Mouse (Mus musculus) heart, adult 2 months (tissue): ENCODE data around the gene Ramp2. TPM values are rescaled to one million over a fixed set of nuclear protein-coding genes. Genes with fewer than 3 reads are reported as not detected.

Experiments
- DNase-seq, 2 experiments: peaks; one replicate each; pipeline ENCODE4 v3.0.0; 2021
- H3K27ac ChIP-seq: fragments of 200-600 bp; 2 replicates; pipeline ENCODE4 v1.8.1; 2022
- H3K27me3 ChIP-seq: fragments of 200-500 bp; 2 replicates; pipeline ENCODE4 v1.6.1; 2012; ENCODE audit warnings: mild to moderate bottlenecking, low read length, inconsistent platforms, mixed read lengths; ENCODE audit not compliant: control insufficient read depth, insufficient read depth
- H3K36me3 ChIP-seq: fragments of 200-500 bp; 2 replicates; pipeline ENCODE4 v1.6.1; 2012; ENCODE audit warnings: low read length, inconsistent platforms; ENCODE audit not compliant: control insufficient read depth, insufficient read depth
- H3K4me1 ChIP-seq: fragments of 200-500 bp; 2 replicates; pipeline ENCODE4 v1.6.1; 2011; ENCODE audit warnings: low read length; ENCODE audit not compliant: control insufficient read depth, insufficient read depth
- H3K4me3 ChIP-seq: fragments of 200-600 bp; 2 replicates; pipeline ENCODE4 v1.8.1; 2022
- H3K79me2 ChIP-seq: fragments of 200-500 bp; replicated peaks from 2 replicates; pipeline ENCODE4 v1.6.1; 2012; ENCODE audit warnings: mild to moderate bottlenecking, inconsistent platforms, low read length, moderate library complexity, mixed read lengths; ENCODE audit not compliant: control insufficient read depth, insufficient read depth
- H3K9ac ChIP-seq: fragments of 200-500 bp; 2 replicates; pipeline ENCODE4 v1.6.1; 2012; ENCODE audit warnings: low read depth, mild to moderate bottlenecking, control low read depth, inconsistent platforms, low read length, mixed read lengths
- CTCF ChIP-seq: fragments of 200-600 bp; IDR thresholded peaks from 2 replicates; pipeline ENCODE4 v1.8.1; 2022; ENCODE audit warnings: antibody characterized with exemption, mild to moderate bottlenecking, moderate library complexity
- EP300 ChIP-seq: fragments of 200-500 bp; IDR thresholded peaks from 2 replicates; pipeline ENCODE4 v1.6.1; 2011; ENCODE audit warnings: low read depth, low read length, control low read depth; ENCODE audit not compliant: insufficient read depth
- POLR2A ChIP-seq: fragments of 200-500 bp; IDR thresholded peaks from 2 replicates; pipeline ENCODE4 v1.6.1; 2011; ENCODE audit warnings: mild to moderate bottlenecking, low read depth, low read length, control low read depth; ENCODE audit not compliant: insufficient read depth
- WGBS: fragments of 180-500 bp; shearing (Covaris S2); methylation state at CpG from one replicate; pipeline ENCODE4 v1.1.7; 2018; 5-methylcytosine and 5-hydroxymethylcytosine counted together
- intact Hi-C: fragments of 180-260 bp; cut with DNase I; formaldehyde crosslinking; loops from one replicate; pipeline ENCODE4 v1.15.1; 2025
- polyA plus RNA-seq: library from polyadenylated mRNA; depleted of rRNA; stranded (reverse); fragments of >200 nt; gene quantifications from 2 replicates; pipeline ENCODE4 v1.2.3, GENCODE M21; 2012
- total RNA-seq, 2 experiments: library from RNA; stranded (reverse); gene quantifications; 2 replicates each; pipeline ENCODE4 v1.2.3; 2021

Ramp2 gene
- total and polyA plus RNA-seq, 3 experiments: 89.1 to 130 (median 90.3) TPM

DNA sequence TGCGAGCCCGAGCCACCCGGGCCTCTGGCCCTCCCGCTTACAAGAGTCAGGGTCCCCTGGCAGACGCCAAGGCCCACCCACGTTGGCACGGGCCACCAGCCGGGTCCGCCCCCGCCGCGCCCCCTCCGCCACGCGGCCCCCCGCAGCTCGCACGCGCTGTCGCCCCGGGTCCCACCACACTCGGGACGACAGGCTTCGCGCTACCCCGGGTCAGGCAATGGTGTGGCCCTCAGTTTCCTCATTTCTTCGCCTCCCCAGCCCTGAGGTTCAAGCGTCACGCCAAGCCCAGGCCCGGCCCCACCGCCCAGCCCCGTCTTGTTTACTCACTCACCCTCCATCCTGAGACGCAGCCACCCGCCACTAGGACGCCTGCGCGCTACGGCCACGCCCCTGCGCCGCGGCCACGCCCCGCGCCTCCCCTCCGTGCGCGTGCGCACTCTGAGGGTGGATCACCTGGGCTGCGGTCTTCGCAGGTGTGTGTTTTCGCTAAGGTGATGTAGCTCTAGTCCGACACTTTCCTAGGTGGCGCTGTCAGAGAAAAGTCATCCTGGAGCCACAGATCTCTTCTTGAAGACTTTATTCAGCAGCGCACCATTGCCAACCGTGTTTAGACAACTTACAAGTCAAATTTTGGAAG, 19.6 kb upstream of the Ramp2 start, which contains the start of gene Ezh1:
Gene Ezh1 (minus strand): TSS at position 399 of the 637 bp plus-strand sequence.
- Histone ChIP-seq H3K9ac (peak within 1 kb of the TSS; percentile 78), H3K4me1 (peaks cover 17% of the 10 kb centered on the region), H3K79me2 (peaks cover 5% of the 10 kb centered on the region), H3K36me3 (peaks cover 20% of the 10 kb centered on the region), H3K27ac (peak within 1 kb of the TSS; percentile 96), H3K4me3 (peak within 1 kb of the TSS; percentile 85), H3K27me3 (no peaks in the 10 kb centered on the region)
- intact Hi-C loops: no loop called here
- peak; percentile 94 to 97 for DNase-seq
- WGBS: 1% methylated on average over 53 of the region's 56 CpGs
- TF ChIP-seq EP300 (no peak), CTCF (peak; percentile 53), POLR2A (peak; percentile 81)

DNA sequence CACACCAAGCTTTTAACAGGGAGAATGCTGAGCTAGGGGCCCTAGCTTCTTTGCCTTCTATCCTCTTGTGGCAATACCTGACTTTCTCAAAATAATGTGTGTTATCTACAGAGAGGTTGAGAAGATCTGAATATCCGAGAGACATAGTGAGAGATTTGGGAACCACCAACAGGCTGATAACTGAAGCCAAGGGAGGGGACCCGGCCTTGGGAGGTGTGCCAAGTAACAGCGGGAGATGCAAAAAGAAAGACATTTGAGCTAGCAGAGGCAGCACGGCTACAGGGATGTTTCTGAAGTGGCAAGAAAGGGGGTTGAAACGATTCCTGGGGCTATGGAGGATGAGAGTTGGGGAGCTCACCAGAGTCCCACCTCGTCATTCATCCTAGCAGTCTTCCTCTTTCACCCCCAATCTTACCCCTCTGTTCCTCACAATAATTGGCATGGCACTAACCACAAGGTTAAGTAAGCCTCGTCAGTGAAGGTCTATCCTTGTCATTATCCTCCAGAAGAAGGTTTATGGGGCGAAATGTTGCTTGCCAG, 16.4 kb upstream of the Ramp2 start:
- intact Hi-C loops: no loop called here
- H3K9ac ChIP-seq: 0 out of 2 replicates have a peak overlapping the region, but pooled peaks have one; percentile 4
- no peaks in the 10 kb centered on the region for H3K27me3 ChIP-seq
- H3K36me3 ChIP-seq: peaks cover 7% of the 10 kb centered on the region
- H3K79me2 ChIP-seq: peaks cover 2% of the 10 kb centered on the region; the same call in 1 of the 2 replicates
- DNase-seq: peak; percentile 46 to 53
- no peak overlapping the region; the same call in 1 of the 2 replicates for H3K4me3 ChIP-seq
- H3K27ac ChIP-seq: peak overlapping the region; percentile 98
- 21% methylated on average over 8 of the region's 8 CpGs for WGBS
- peaks cover 18% of the 10 kb centered on the region for H3K4me1 ChIP-seq
- no peak for TF ChIP-seq EP300
- no peak for TF ChIP-seq CTCF

DNA sequence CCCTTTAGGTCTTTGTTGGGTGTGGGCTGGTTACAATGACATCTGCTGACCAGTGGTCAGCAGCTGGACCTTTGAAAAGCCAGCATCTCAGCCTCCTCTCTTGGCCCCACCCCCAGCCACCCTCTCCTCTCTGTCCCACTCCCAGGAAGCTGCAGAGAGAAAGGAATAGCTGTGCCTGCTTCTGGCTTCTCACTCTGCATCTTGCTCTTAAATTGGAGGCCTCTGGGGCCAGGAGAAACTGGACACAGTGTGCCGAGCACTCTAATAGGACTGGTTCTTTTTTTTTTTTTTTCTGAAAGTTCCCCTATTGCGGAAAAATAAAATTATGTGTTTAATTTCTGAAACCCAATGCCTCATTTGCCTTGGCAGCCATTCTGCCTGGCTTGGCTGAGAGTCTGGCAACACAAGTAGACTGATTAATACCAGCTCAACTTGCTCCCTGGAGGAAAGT, 15.7 kb upstream of the Ramp2 start:
- TF ChIP-seq POLR2A (no peak), CTCF (no peak), EP300 (no peak)
- Histone ChIP-seq H3K79me2 (peaks cover 2% of the 10 kb centered on the region; the same call in 1 of the 2 replicates), H3K36me3 (peaks cover 2% of the 10 kb centered on the region; the same call in 1 of the 2 replicates), H3K9ac (0 out of 2 replicates have a peak overlapping the region, but pooled peaks have one; percentile 16), H3K27ac (peak overlapping the region; percentile 98), H3K27me3 (no peaks in the 10 kb centered on the region), H3K4me1 (peaks cover 16% of the 10 kb centered on the region), H3K4me3 (0 out of 2 replicates have a peak overlapping the region, but pooled peaks have one; percentile 15)
- peak; percentile 68 to 80 for DNase-seq
- intact Hi-C loops: no loop called here
- WGBS: 20% methylated on average over 2 of the region's 2 CpGs

DNA sequence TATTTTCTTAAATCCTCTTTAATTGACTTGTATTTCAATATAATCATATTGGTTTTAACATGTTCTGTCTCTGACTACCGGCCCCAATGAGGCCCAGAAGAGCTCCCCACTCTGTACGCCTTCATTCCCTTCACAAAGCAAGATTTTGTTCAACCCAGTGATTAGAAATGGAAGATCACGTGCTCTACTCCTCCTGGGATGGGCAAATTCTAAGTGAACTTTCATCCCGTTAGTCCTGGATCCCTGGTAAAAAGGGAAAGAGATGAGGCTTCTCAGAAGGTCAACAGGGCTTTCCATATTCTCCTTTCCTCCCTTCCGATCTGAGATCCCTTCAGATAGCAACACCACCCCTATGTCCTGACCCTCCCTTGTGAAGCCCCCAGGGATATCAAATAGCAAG, 15.3 kb upstream of the Ramp2 start:
- no peaks in the 10 kb centered on the region for H3K27me3 ChIP-seq
- H3K36me3 ChIP-seq: no peaks in the 10 kb centered on the region; the same call in 1 of the 2 replicates
- peak overlapping the region; percentile 66 for H3K9ac ChIP-seq
- peak overlapping the region; percentile 98 for H3K27ac ChIP-seq
- peaks cover 14% of the 10 kb centered on the region; the same call in 1 of the 2 replicates for H3K4me1 ChIP-seq
- H3K4me3 ChIP-seq: peak overlapping the region; percentile 52; the same call in 1 of the 2 replicates
- 26% methylated on average over 5 of the region's 5 CpGs for WGBS
- TF ChIP-seq CTCF: no peak
- TF ChIP-seq POLR2A: no peak
- no peak for TF ChIP-seq EP300
- intact Hi-C loops: no loop called here
- no peaks in the 10 kb centered on the region for H3K79me2 ChIP-seq
- no peak for DNase-seq

DNA sequence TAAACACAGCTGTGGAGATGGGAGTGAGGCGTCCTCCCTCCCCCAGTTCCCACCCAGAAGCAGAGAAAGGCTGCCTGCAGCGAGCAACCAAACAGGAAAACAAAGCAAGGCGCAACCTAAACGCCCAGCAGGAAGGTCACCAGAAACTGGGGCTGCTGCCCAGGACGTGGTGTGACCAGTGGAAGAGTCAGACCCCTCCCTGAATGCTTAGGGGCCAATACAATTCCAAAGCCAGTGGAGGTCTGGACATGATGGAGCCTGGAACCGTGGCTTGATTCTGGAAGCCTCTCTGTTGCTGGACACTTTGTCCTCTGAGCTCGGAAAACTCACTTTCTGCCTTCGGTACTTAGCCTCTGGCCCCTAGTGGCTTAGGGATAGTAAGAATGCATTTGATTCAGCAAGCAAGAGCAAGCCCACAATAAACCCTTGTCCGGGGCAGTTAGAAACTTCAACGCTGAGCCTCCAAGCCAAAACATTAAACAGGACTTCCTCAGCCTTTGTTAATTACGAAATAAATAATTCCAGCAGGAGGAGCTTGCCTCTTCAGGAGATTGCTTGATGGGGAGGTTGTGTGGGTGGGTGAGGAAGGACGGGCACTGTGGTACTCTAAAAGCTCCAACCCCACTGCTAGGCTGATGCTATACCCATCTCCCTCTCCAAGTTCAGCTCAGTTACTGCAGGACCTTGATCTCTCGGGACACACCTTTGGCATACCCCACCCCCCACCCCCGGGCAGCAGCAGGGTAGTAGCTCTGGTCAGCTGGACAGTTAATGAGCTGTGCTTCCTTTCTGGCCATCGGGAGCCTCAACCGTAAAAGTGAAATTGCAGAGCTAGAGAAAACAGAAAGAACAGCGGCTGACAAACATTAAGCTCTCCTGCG, 14.6 kb upstream of the Ramp2 start:
- Histone ChIP-seq H3K4me3 (peak overlapping the region; percentile 52), H3K36me3 (no peaks in the 10 kb centered on the region; the same call in 1 of the 2 replicates), H3K27me3 (no peaks in the 10 kb centered on the region), H3K9ac (peak overlapping the region; percentile 66), H3K79me2 (no peaks in the 10 kb centered on the region), H3K27ac (peak overlapping the region; percentile 98), H3K4me1 (peaks cover 14% of the 10 kb centered on the region; the same call in 1 of the 2 replicates)
- DNase-seq: peak; percentile 84 to 90
- intact Hi-C loops: loop anchor here (1.0 kb wide), 1 partner anchor 17 kb away; no protein-coding TSS in a partner anchor
- WGBS: 8% methylated on average over 18 of the region's 18 CpGs
- TF ChIP-seq CTCF: peak; percentile 18; the same call in 1 of the 2 replicates
- TF ChIP-seq POLR2A: peak; percentile 90
- TF ChIP-seq EP300: peak; percentile 98
